Mouse (Mus musculus): ENCODE results near the gene Extl1. TPM values are rescaled to one million over a fixed set of nuclear protein-coding genes. Genes with fewer than 3 reads are reported as not detected.

The Extl1 gene
- polyA plus RNA-seq, 1 experiment, result not detected

DNA sequence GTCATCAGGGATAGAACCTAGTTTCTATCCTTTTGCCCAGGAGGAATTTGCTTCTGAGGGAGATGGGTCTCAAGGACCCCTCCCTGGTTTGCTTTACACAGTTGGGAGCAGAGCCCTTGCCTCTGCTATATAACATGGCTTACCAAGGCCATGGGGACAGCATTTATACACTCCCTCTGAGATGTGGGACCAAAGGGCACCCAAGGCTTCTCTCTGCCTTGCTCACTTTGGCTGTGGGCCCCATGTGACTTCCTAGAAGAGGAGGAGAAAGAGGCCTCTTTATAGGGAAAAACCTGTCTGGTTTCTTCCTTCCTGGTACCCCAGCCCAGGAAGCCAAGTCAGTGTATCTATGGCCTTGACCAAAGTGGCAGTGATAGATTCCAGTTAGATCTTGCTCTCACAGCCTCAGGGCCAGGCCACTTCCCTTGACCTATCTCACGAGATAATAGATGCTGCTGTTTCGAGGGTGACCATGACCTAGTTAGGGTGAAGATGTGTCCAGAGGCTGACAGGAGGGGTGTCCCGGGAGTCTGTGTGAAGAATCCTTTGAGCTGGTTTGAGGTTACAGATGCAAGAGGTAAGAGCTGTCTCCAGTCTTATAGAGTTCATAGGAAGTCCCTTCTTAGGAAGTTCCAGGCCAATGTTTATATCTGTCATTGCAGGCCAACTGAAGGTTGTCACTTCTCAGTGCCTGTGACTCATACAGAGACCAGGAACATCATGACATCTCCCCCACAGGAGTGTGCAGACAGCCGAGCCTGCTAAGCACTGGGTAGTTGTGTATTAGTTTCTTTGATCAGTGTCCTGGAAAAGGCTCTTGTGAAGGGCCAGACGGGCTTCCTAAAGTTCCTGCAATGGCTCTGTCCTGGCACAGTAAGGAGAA, 29.9 kb downstream of the Extl1 start:
- Histone ChIP-seq H3K4me1 (peaks cover 47% of the 10 kb centered on the region), H3K27me3 (replicated peaks) (peaks cover 38% of the 10 kb centered on the region), H3K9me3 (no peaks in the 10 kb centered on the region), H3K36me3 (replicated peaks; ENCODE audit: low read length) (no peaks in the 10 kb centered on the region), H3K4me3 (replicated peaks) (no peak overlapping the region)
- TF ChIP-seq GATA1 (IDR thresholded peaks at IDR 0.05; ENCODE audit: borderline replicate concordance, low read length), result no peak

GRCm38 (mm10) chr4:134352929-134353328, 30.7 kb downstream of the Extl1 start:
- Histone ChIP-seq H3K4me3 (replicated peaks) (no peak overlapping the region), H3K9me3 (no peaks in the 10 kb centered on the region), H3K27me3 (replicated peaks) (peaks cover 46% of the 10 kb centered on the region), H3K4me1 (peaks cover 47% of the 10 kb centered on the region), H3K36me3 (replicated peaks; ENCODE audit: low read length) (no peaks in the 10 kb centered on the region)
- TF ChIP-seq FLI1 (IDR thresholded peaks at IDR 0.05; ENCODE audit: low read length), result no peak
- TF ChIP-seq GATA1 (IDR thresholded peaks at IDR 0.05; ENCODE audit: borderline replicate concordance, low read length), result no peak

- Histone ChIP-seq H3K36me3 (replicated peaks; ENCODE audit: low read length) (no peaks in the 10 kb centered on the region), H3K4me1 (peaks cover 43% of the 10 kb centered on the region), H3K27me3 (replicated peaks) (peaks cover 46% of the 10 kb centered on the region), H3K4me3 (replicated peaks) (no peak overlapping the region), H3K9me3 (no peaks in the 10 kb centered on the region)
- TF ChIP-seq GATA1 (IDR thresholded peaks at IDR 0.05; ENCODE audit: borderline replicate concordance, low read length) (no peak), FLI1 (IDR thresholded peaks at IDR 0.05; ENCODE audit: low read length) (no peak)
Observed at GRCm38 (mm10) chr4:134352261-134352707, 31.4 kb downstream of the Extl1 start.

DNA sequence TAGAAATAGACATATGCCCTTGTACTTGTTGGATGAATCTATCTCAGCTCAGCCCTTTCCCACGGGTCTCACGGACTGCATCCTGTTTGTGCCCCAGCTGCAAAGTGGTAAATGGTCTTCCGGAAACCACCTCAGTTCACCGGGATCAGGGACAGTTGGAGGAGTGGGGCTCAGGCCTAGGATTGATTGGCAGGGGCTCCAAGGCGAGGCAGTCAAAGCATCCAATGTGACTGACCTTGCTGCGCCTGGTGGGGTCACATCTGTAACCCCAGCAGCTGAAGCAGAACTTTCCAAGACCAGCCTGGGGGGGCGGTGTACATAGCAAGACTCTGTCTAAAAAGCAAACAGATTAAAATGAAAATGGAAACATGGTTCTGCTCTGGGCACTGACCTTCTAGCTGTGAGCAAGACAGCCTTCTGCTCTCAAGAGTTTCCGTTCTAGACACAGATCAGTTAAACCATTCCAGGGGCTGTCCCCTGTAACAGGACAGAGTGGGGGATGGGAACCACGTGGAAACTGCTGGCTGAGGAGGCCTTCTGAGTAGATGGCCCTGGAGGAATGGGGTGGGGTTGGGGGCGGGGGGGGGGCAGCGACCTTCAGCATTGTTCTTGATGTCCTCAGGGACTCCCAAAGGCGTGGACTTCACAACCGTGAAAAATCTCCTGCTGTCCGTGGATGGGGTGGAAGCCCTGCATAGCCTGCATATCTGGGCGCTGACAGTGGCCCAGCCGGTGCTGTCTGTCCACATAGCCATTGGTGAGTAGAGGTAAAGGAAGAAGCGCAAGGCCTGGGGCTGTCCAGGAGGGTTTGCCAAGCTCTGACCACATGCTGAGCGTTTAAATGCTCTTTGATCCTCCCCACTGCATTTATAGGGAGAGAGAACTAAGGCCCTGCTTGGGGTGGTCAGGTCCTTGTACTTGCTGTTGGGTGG, 32.1 kb downstream of the Extl1 start:
- Histone ChIP-seq H3K4me1 (peaks cover 36% of the 10 kb centered on the region), H3K9me3 (no peaks in the 10 kb centered on the region), H3K27me3 (replicated peaks) (peaks cover 46% of the 10 kb centered on the region), H3K4me3 (replicated peaks) (no peak overlapping the region), H3K36me3 (replicated peaks; ENCODE audit: low read length) (no peaks in the 10 kb centered on the region)
- TF ChIP-seq GATA1 (IDR thresholded peaks at IDR 0.05; ENCODE audit: borderline replicate concordance, low read length), result no peak

DNA sequence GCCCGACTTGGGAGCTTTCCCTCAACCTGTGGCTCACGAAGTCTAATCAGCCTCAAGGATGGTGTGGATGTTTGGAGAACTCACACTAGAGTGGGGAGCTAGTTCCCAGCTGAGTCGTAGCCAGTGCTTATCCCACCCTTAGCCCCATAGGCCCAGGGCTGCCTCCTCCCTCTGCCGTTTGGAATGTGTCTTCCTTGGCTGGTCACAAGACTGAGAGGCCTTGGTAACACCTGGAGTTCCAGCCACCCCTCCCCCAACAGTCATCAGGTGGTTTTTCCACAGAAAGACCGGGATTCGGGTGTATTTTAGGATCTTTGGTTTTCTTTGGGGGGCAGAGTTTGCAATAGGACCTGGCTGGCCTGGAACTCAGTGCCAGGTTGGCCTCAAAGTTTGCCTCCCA, 33.0 kb downstream of the Extl1 start:
- Histone ChIP-seq H3K9me3 (no peaks in the 10 kb centered on the region), H3K27me3 (replicated peaks) (peaks cover 52% of the 10 kb centered on the region), H3K4me3 (replicated peaks) (no peak overlapping the region), H3K4me1 (peaks cover 26% of the 10 kb centered on the region), H3K36me3 (replicated peaks; ENCODE audit: low read length) (no peaks in the 10 kb centered on the region)
- TF ChIP-seq FLI1 (IDR thresholded peaks at IDR 0.05; ENCODE audit: low read length) (no peak), GATA1 (IDR thresholded peaks at IDR 0.05; ENCODE audit: borderline replicate concordance, low read length) (no peak)

- H3K4me1 ChIP-seq, result peaks cover 23% of the 10 kb centered on the region
- H3K4me3 ChIP-seq (replicated peaks), result no peak overlapping the region
- H3K27me3 ChIP-seq (replicated peaks), result peaks cover 54% of the 10 kb centered on the region
- H3K36me3 ChIP-seq (replicated peaks; ENCODE audit: low read length), result no peaks in the 10 kb centered on the region
- H3K9me3 ChIP-seq, result no peaks in the 10 kb centered on the region
- TF ChIP-seq FLI1 (IDR thresholded peaks at IDR 0.05; ENCODE audit: low read length) (no peak), GATA1 (IDR thresholded peaks at IDR 0.05; ENCODE audit: borderline replicate concordance, low read length) (no peak)
Observed at GRCm38 (mm10) chr4:134349829-134350228, 33.8 kb downstream of the Extl1 start.

DNA sequence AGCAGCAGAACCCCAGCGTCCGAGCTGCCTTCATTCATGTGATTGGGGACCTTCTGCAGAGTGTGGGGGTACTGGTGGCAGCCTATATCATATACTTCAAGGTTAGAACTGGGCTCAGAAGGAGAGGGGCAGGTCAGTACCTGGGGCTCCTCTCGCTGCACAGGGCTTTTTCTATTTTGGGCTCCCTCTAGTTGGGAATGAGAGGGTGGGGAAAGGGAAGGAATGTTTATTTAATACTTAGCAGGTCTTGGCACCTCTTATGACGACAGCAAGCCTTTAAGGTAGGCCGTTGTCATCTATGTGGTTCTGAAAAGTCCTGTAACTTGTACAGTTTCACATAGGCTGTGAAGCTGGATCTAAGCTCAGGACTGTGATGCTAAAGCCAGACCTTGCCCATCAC, 35.1 kb downstream of the Extl1 start:
- no peak for TF ChIP-seq FLI1 (IDR thresholded peaks at IDR 0.05; ENCODE audit: low read length)
- no peak for TF ChIP-seq GATA1 (IDR thresholded peaks at IDR 0.05; ENCODE audit: borderline replicate concordance, low read length)
- no peak overlapping the region for H3K4me3 ChIP-seq (replicated peaks)
- H3K9me3 ChIP-seq, result no peaks in the 10 kb centered on the region; the same call in 1 of the 2 replicates
- H3K27me3 ChIP-seq (replicated peaks), result peaks cover 60% of the 10 kb centered on the region
- peaks cover 23% of the 10 kb centered on the region for H3K4me1 ChIP-seq
- no peaks in the 10 kb centered on the region for H3K36me3 ChIP-seq (replicated peaks; ENCODE audit: low read length)

- no peaks in the 10 kb centered on the region for H3K36me3 ChIP-seq (replicated peaks; ENCODE audit: low read length)
- TF ChIP-seq FLI1 (IDR thresholded peaks at IDR 0.05; ENCODE audit: low read length), result no peak
- TF ChIP-seq GATA1 (IDR thresholded peaks at IDR 0.05; ENCODE audit: borderline replicate concordance, low read length), result no peak
- no peak overlapping the region for H3K4me3 ChIP-seq (replicated peaks)
- H3K4me1 ChIP-seq, result peaks cover 25% of the 10 kb centered on the region
- H3K27me3 ChIP-seq (replicated peaks), result peaks cover 64% of the 10 kb centered on the region
- H3K9me3 ChIP-seq, result peaks cover 4% of the 10 kb centered on the region
Observed at GRCm38 (mm10) chr4:134348078-134348477, 35.6 kb downstream of the Extl1 start.

- peaks cover 17% of the 10 kb centered on the region for H3K4me1 ChIP-seq
- H3K36me3 ChIP-seq (replicated peaks; ENCODE audit: low read length), result no peaks in the 10 kb centered on the region
- TF ChIP-seq FLI1 (IDR thresholded peaks at IDR 0.05; ENCODE audit: low read length), result no peak
- no peak for TF ChIP-seq GATA1 (IDR thresholded peaks at IDR 0.05; ENCODE audit: borderline replicate concordance, low read length)
- H3K4me3 ChIP-seq (replicated peaks), result no peak overlapping the region
- H3K9me3 ChIP-seq, result peaks cover 23% of the 10 kb centered on the region
- peaks cover 70% of the 10 kb centered on the region for H3K27me3 ChIP-seq (replicated peaks)
Observed at GRCm38 (mm10) chr4:134345802-134346201, 37.8 kb downstream of the Extl1 start.

Data from megakaryocyte, embryonic 14.5 days (primary cell).